Mouse (Mus musculus) left cerebral cortex, postnatal 14 days (tissue): ENCODE data around the gene Hs6st1. TPM values are rescaled to one million over a fixed set of nuclear protein-coding genes. Genes with fewer than 3 reads are reported as not detected.
"Not testable (repeated sequence)": the region's sequence is repeated elsewhere in the genome, so short reads cannot be mapped to it uniquely, and the experiment has no call there.

ENCODE experiments used
- DNase-seq, 2 experiments: peaks; one replicate each; pipeline ENCODE4 v3.0.0; 2021 to 2022; ENCODE audit warnings: low spot score in 2 of 2, mixed read lengths in 1 of 2
- intact Hi-C: fragments of 180-260 bp; cut with DNase I; formaldehyde crosslinking; loops from one replicate; pipeline ENCODE4 v1.15.1; 2025
- long read RNA-seq, 2 experiments: library from polyadenylated mRNA; stranded (forward); transcript quantifications; one replicate each; pipeline ENCODE4 v2.0.0; 2021
- total RNA-seq, 2 experiments: library from RNA; stranded (reverse); gene quantifications; 2 replicates each; pipeline ENCODE4 v1.2.3; 2021

Gene Hs6st1
- 10 to 100 TPM; 73.1 to 77.7 TPM for total RNA-seq
- long read RNA-seq, experiment 1, transcript Hs6st1-202 (1 exons, 3,291 nt): minor isoform, 25 of 62 reads
- long read RNA-seq, experiment 1, transcript Hs6st1-201 (2 exons, 3,719 nt): major isoform, 30 of 62 reads
- long read RNA-seq, experiment 1, partial matches to known transcripts: 0 of 62 reads
- long read RNA-seq, experiment 1, other reads (novel, unspliced or antisense): 7 of 62 reads
- long read RNA-seq, experiment 2, transcript Hs6st1-202 (1 exons, 3,291 nt): major isoform, 31 of 63 reads
- long read RNA-seq, experiment 2, transcript Hs6st1-201 (2 exons, 3,719 nt): minor isoform, 30 of 63 reads
- long read RNA-seq, experiment 2, partial matches to known transcripts: 0 of 63 reads
- long read RNA-seq, experiment 2, other reads (novel, unspliced or antisense): 2 of 63 reads

GRCm38 (mm10) chr1:36068076-36068475 is at the start of gene Hs6st1:
TSS of gene Hs6st1 (plus strand) at chr1:36068400.
- intact Hi-C loops: loop anchor here (5.0 to 10.0 kb wide), 3 partner anchors 193 to 1176 kb away; no protein-coding TSS in a partner anchor
- DNase-seq: peak; percentile 91 to 93

- no peak for DNase-seq
- intact Hi-C loops: no loop called here
Observed at GRCm38 (mm10) chr1:36018617-36019016, 49.6 kb upstream of the Hs6st1 start.

- intact Hi-C loops: no loop called here
Observed at GRCm38 (mm10) chr1:36019161-36019560, 49.0 kb upstream of the Hs6st1 start.

GRCm38 (mm10) chr1:36020315-36020714 is 47.9 kb upstream of the Hs6st1 start:
- intact Hi-C loops: no loop called here
- DNase-seq: no peak

More at GRCm38 (mm10) chr1:36019161-36019560, 49.0 kb upstream of the Hs6st1 start:
- DNase-seq: no peak

- DNase-seq: peak; percentile 59 to 69
- intact Hi-C loops: no loop called here
Observed at GRCm38 (mm10) chr1:36030421-36030821, 37.8 kb upstream of the Hs6st1 start.

GRCm38 (mm10) chr1:36038769-36039168 is 29.4 kb upstream of the Hs6st1 start:
- intact Hi-C loops: no loop called here
- DNase-seq: no peak

- no peak for DNase-seq
- intact Hi-C loops: no loop called here
Observed at GRCm38 (mm10) chr1:36042072-36042471, 26.1 kb upstream of the Hs6st1 start.

GRCm38 (mm10) chr1:36043793-36044192 is 24.4 kb upstream of the Hs6st1 start:
- DNase-seq, intact Hi-C loops: not testable (repeated sequence)

GRCm38 (mm10) chr1:36044288-36044687 is 23.9 kb upstream of the Hs6st1 start:
- intact Hi-C loops: no loop called here
- no peak for DNase-seq

GRCm38 (mm10) chr1:36052672-36053071 is 15.5 kb upstream of the Hs6st1 start:
- no peak for DNase-seq
- intact Hi-C loops: no loop called here

GRCm38 (mm10) chr1:36053566-36053965 is 14.6 kb upstream of the Hs6st1 start:
- DNase-seq: no peak
- intact Hi-C loops: no loop called here

GRCm38 (mm10) chr1:36054182-36054966 is 13.8 kb upstream of the Hs6st1 start:
- intact Hi-C loops: no loop called here
- DNase-seq: no peak

- intact Hi-C loops: no loop called here
- no peak for DNase-seq
Observed at GRCm38 (mm10) chr1:36054967-36055357, 13.2 kb upstream of the Hs6st1 start.

GRCm38 (mm10) chr1:36059351-36059750 is 8.8 kb upstream of the Hs6st1 start:
- DNase-seq: no peak
- intact Hi-C loops: no loop called here

- DNase-seq: no peak
- intact Hi-C loops: loop anchor here (10.0 kb wide), 2 partner anchors 185 to 315 kb away; no protein-coding TSS in a partner anchor
Observed at GRCm38 (mm10) chr1:36059959-36060953, 7.9 kb upstream of the Hs6st1 start.

- intact Hi-C loops: loop anchor here (10.0 kb wide), 2 partner anchors 187 to 317 kb away; no protein-coding TSS in a partner anchor
- DNase-seq: no peak
Observed at GRCm38 (mm10) chr1:36061211-36061915, 6.8 kb upstream of the Hs6st1 start.

GRCm38 (mm10) chr1:36062088-36062805 is 6.0 kb upstream of the Hs6st1 start:
- intact Hi-C loops: loop anchor here (10.0 kb wide), 2 partner anchors 187 to 317 kb away; no protein-coding TSS in a partner anchor
- no peak for DNase-seq
